Mouse (Mus musculus) heart, postnatal 4 days (tissue): ENCODE measurements around the gene Kcnmb4. TPM values are rescaled to one million over a fixed set of nuclear protein-coding genes. Genes with fewer than 3 reads are reported as not detected.

Experiments used
- DNase-seq: peaks from one replicate; pipeline ENCODE4 v3.0.0; 2021
- total RNA-seq, 2 experiments: library from RNA; stranded (reverse); gene quantifications; 2 replicates each; pipeline ENCODE4 v1.2.3; 2021

The Kcnmb4 gene
- total RNA-seq, 2 experiments from 2014 or later, result 2.6 to 2.9 TPM

DNA sequence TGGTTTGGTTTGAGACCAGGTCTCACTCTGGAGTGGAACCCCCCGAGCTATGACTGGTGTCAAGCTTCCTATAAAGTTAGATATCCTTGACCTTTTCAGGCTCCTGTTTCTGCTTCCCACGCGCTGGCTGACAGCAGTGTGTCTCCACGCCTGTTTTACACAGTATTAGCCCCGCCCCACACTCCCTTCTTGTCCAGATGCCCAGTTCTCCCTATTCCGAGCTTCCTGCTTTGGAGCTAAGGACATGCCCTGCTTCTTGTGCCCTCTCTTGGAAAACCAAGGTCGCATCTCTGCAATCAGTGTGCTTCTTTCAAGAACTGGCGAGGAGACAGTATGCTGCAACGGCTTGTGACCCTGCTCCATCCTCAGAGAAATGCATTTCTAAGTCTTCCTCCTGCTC lies 23.1 kb downstream of the Kcnmb4 start:
- peak; percentile 14 for DNase-seq

- DNase-seq, result no peak
Measured at GRCm38 (mm10) chr10:116448166-116448565, 25.5 kb downstream of the Kcnmb4 start.

DNA sequence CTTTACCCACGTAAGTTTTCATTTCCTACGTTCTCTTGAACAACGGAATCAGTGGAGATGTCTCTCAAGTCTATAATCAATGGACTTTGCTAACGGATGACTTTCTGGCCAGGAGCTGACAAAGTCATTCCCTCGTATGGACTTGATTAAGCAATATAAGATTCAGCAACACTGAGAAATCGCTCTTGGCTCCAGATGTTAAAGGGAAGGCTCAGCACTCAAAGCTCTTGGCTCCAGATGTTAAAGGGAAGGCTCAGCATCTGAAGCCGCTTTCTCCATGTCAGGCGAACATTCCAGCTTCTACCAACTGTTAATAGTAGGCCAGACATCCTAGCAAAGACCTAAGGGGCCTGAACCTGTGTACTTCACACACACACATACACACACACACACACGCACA lies 26.5 kb downstream of the Kcnmb4 start:
- DNase-seq, result no peak

- DNase-seq, result no peak
Measured at GRCm38 (mm10) chr10:116446040-116446439, 27.6 kb downstream of the Kcnmb4 start.

DNA sequence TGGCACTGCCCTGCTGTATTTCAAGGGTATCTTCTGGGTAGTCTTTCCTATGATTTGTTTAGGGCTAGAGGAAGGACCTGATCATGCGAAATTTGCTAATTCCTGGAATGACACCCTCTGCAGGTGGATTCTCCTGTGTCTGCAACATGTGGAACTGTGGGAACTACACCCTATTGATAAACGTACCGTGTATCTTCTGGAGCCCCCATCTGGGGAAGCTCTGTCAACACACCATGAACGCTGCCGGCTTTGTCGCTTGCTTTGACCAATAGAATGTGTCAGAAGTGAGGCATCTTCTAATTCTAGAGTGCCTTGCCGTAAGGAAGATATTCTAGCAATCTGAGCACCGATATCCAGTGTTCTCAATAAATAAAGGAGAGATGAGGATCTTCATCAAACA lies 28.9 kb downstream of the Kcnmb4 start:
- DNase-seq, result no peak

DNA sequence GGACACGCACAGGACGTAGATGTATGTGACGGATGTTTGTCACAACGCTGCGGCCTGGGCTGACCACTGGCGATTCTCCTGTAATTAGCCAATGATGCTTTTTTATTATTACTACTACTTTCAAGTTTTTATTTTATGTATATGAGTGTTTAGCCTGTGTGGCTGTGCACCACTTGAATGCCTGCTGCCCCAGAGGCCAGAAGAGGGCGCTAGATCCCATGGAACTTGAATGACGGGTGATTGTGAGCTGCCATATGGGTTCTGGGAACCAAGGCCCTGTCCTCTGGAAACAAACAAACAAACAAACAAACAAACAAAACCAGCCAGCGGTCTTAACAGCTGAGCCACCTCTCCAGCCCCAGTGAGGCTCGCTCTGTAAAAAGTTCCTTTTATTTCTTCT lies 29.3 kb downstream of the Kcnmb4 start:
- DNase-seq, result no peak

GRCm38 (mm10) chr10:116440946-116441345 lies 32.7 kb downstream of the Kcnmb4 start:
- DNase-seq, result no peak

GRCm38 (mm10) chr10:116440088-116440487 lies 33.6 kb downstream of the Kcnmb4 start:
- DNase-seq, result no peak

DNA sequence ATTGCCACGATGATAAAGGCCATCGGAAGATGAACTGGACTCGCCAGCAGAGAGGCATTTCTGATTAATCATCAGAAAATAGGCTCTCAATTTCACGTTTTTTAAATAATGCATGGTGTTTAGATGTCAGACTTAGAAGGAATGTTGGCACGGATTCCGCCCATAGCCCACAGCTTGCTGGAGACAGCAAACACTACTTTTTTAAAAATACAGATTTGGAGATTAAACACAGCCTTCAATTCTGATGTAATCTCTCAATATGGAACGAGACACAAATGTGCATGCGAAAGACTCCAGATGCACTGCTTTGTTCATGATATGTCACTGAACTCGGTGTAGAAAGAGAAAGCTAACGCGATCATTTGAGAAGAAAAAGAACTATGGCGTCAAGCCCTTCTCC lies 38.2 kb downstream of the Kcnmb4 start:
- DNase-seq, result no peak

DNA sequence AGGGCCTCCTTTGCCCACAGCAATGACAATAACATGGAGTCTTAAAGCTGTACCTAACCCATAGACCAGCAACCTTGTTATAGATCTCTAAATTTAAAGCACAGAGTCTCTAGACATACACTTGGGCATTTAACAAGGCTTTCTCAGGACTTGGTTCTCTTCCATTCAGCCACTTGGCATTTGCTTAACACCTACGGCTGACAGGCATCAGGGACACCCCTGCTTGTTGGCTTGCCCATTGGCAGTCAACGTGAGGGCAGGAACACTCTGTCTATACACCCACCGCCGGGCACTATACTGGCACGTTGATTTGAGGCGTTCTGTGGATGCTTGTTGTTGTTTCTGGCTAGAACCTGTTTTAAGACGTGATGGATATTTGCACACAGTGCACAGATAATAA lies 41.3 kb downstream of the Kcnmb4 start:
- DNase-seq, result no peak

- DNase-seq, result no peak
Measured at GRCm38 (mm10) chr10:116428026-116428780, 45.5 kb downstream of the Kcnmb4 start.

DNA sequence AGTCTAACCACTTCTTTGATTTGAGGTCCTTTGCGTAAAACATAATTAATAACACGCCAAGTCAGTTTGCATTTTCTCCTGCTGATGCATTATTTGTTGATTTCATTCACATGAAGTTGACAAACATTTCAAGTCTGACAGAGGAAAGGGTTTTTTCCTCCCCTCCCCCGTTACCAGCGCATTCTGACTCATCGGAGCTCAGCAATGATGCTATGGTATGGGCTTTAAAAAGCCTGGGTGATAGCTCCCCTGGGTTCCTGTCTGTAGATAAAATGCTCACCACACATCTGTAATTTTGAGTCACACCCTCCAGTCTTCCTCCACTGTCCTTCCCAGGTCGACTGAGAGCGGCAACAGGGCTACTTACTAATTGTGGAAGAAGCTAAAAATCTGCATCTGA lies 47.5 kb downstream of the Kcnmb4 start:
- DNase-seq, result no peak

GRCm38 (mm10) chr10:116424921-116425320 lies 48.8 kb downstream of the Kcnmb4 start:
- DNase-seq, result no peak

DNA sequence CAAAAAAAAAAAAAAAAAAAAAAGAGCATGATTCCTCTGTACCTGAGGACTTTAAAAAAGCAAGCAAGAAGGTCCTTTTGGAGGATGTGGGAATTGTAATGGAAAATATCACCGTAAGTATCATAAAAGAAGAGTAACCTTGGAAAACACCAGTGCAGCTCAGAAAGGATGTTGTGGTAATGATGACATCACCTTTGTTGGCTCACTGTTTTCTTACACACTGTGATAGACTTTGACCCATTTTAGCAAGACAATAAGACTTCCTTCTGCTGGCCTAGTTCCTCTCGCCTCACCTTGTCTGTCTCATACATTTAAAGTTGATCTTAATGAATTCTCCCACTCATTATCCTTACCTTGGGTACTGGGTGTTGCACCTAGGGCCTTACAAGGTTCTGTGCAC lies 51.1 kb downstream of the Kcnmb4 start:
- DNase-seq, result no peak

DNA sequence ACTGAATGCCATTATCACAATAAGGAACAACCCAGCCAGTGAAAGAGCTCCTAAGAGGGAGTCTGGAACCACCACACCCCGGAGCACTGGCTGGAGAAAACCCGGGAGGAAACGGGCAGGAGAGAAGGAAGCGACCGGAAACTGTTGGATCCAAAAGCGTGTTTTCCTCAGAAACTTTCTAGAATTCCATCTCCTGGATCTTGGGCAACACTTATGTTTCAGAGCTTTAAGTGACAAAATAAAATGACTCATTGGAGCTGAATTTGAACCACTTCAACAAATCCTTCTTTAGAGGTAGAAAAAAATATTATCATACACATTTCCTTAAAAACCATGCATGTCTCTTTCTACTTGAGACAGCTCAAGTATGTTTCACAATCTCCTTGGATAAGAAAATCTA lies 52.7 kb downstream of the Kcnmb4 start:
- no peak for DNase-seq

DNA sequence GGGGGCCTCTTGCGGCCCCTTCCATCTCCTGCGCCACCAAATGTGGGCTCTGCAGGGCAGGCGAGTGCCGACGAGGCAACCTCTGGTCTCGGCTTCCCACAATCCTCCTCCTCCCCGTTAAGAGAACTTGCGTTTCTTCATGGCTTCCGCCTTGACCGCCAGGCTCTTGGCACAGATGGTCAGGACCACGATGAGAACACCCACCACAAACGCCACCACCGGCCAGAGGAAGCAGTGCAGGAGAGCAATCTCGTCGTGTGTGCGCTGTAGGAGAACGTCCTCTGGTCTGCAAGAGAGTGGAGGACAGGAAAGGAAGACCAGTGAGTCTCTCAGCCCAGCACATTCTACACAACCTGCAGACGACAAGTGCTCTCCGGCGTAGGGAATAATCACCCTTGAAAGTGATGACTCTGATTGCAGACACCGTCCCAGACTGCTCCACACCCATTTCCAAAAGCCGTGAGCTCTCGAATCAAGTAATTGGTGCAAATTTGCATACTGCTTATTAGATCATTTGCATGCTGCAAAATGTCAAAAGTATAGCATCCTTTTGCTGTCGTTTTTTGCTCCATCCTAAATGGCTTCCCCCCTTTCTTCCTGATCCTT lies 55.5 kb downstream of the Kcnmb4 start:
- peak; percentile 13 for DNase-seq

- DNase-seq, result no peak
Measured at GRCm38 (mm10) chr10:116416726-116417125, 57.0 kb downstream of the Kcnmb4 start.

DNA sequence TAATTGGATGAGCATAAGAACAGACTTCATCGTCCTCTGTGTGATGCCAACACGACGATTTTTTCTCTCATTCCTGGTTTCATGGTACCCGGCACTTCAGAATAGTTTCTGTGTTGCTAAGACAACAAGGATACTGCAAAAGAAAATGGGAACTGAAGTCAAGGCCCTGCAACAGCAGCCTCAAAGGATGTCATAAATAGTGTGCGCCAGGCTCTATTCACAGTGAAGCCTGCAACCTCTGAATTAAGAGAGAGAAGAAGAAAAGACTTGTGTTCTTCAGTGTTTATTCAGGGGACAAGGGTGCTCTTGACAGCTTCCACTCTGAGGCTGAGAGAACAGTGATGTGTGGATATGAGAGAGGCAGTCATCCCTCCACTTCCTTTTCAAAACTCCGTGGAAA lies 57.5 kb downstream of the Kcnmb4 start:
- DNase-seq, result no peak

- DNase-seq, result no peak
Measured at GRCm38 (mm10) chr10:116410826-116411225, 62.9 kb downstream of the Kcnmb4 start.

GRCm38 (mm10) chr10:116407684-116408359 lies 65.9 kb downstream of the Kcnmb4 start:
- no peak for DNase-seq

GRCm38 (mm10) chr10:116405011-116405410 lies 68.7 kb downstream of the Kcnmb4 start:
- DNase-seq, result no peak

DNA sequence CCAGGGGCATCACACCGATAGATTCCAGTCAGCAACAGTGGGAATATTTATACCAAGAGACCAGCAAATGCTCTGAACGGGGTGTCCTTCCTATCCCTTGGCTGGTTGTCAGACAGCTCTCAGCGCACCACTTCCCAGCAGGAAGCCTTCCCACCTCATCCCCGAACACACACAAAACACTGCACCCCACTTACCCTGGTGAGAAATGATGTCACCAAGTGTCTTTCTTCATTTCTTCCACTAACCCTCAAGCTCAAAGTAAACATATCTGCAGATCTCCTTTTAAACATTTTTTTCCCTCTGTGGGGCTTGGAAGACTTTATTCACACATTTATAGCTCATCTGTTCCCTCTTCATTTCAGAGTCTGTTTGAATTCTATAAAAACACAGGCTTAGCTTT lies 70.0 kb downstream of the Kcnmb4 start:
- DNase-seq, result no peak

DNA sequence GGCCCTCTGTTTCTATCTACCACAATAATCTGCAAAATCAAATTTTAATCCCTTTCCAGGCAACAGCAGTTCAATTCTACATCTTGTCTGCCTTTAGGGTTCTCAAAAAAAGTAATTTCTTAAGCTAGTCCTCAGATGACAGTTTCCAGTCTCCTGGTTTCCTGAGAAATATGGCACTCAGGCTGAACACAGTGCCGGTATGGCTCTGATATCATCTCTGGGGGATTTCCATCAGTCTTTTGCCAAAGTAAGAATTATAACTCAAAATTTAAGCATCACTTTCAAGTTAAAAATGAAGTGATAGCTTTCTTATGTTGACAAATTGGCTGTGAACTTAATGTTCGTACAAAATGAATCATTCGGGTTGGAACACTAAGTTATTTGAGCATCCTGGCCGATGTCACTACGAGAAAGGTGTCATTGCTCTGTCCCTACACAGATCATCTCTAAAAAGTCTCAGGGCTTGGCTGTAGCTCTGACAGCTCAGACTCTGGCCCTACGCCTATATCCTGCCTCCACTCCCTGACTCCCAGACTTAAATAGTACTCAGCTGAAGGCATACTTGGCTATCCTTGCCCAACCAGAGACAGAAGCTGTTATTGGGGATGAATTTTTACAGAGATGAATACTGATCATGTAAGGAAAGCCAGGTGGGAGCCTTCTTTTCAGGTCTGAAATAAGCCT lies 70.8 kb downstream of the Kcnmb4 start:
- DNase-seq, result no peak
